Mouse (Mus musculus) gastrocnemius, postnatal 10 days (tissue): ENCODE data around the gene Vwa8. TPM values are rescaled to one million over a fixed set of nuclear protein-coding genes. Genes with fewer than 3 reads are reported as not detected.

Experiments
- DNase-seq: peaks from one replicate; pipeline ENCODE4 v3.0.0; 2021; ENCODE audit warnings: mixed read lengths
- long read RNA-seq, 2 experiments: library from polyadenylated mRNA; stranded (forward); transcript quantifications; one replicate each; pipeline ENCODE4 v2.0.0; 2021
- total RNA-seq, 2 experiments: library from RNA; stranded (reverse); gene quantifications; 2 replicates each; pipeline ENCODE4 v1.2.3; 2021

Vwa8 gene
- 10 to 100 TPM; 54.2 to 61.2 TPM for total RNA-seq
- long read RNA-seq, experiment 1, full-length matches to known transcripts: 35 of 49 reads
- long read RNA-seq, experiment 1, partial matches to known transcripts: 10 of 49 reads
- long read RNA-seq, experiment 1, other reads (novel, unspliced or antisense): 4 of 49 reads
- long read RNA-seq, experiment 2, full-length matches to known transcripts: 25 of 41 reads
- long read RNA-seq, experiment 2, partial matches to known transcripts: 12 of 41 reads
- long read RNA-seq, experiment 2, other reads (novel, unspliced or antisense): 4 of 41 reads

DNA sequence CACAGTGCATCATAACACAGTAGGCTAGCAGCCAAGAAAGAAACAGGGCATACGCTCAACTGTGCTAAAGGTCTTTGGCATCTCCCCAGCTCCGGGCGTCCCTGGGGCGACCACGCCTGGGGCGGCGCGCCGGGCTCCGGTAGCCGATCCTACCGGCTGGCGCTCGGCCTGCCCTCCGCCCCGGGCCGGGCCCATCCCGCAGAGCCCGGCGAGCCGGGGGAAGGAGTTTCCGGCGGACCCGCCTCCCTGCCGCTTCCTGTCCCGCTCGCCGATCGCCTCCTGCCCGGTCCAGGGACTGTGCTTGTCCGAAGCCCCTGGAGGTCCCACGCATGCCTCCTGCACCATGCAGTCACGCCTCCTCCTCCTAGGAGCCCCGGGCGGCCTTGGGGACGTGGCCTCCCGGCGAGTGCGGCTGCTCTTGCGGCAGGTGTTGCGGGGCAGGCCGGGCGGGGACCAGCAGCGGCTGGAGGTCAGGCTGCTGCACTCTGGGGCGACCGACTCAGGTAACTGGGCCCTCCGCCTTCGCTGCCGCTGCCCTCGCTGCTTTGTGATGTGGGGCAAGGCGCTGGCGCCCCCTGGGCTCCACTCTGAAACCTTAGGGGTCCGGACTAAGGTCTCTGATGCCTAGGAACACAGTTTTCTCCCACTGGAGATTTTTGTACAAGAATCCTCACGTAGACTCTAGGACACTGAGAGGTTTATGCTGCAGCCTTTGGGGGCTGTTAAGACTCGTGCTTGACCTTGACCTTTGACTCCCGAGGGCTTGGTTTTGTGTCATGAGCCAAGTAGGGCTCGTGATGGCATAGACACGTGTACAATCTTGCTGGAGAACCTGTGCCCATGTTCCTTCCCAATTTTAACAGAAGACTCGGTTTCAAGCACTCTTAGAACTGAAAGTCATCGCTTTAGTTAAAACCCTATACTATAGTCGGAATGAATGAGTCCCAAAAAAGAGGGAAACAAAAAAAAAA is at the start of gene Vwa8:
Gene Vwa8 (plus strand): TSS at position 112 of the 971 bp plus-strand sequence.
- DNase-seq: peak; percentile 89

DNA sequence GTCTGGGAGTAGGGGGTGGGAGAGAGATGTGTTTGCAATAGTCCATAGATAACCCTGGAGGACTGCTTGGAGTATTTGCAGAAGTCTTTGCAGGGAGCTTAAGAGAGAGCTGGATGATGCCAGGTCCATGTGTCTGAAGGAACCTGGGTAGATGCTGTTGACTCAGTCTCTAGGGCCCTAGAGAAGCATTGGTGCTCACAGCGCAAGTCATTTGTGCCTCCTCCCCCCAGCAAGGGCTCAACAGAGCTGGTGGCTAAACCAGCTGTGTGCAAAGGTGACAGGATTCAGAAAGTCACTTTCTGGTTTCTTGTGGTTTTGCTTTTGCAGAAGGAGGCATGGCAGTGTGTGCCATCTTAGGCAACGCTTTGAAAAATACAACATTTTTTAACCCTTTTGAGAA is 46.5 kb upstream of the Vwa8 start:
- no peak for DNase-seq

DNA sequence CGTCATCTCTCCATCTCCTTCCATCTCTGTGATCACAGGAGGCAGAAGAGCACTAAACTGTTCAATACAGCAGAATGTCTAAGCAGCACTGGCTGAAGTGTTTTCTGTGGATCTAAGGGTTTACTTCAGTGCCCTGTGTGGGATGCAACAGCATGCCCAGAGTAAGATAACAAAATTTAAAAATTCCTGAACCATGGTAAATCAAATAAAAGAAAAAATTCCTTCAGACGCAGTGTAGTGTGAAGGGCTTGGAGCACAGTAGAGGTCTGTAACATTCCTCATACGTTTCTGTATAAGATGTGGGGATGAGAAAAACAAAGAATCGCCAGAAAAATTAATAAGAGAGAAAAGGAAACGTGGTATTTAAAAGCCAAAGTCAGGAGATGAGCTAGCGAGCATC is 44.9 kb upstream of the Vwa8 start:
- DNase-seq: no peak

DNA sequence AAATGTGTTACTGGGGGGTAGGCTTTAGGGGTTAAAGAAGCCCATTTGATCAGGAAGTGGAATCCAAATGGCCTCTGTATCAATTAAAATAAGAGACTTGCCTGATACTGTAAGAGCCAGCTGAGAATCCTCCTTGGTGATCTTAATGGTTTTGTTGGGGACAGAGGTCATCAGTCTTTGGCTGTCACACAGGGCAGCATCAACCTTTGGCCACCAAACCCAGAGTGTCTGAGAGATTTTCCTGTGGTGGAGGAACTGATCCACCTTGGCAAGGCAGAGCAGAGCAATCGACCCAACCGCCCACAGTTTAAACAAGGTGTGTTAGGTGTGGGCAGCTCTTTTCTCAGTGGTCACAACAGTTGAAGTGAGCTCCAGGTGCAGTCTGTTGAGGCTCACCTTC is 36.0 kb upstream of the Vwa8 start:
- no peak for DNase-seq

DNA sequence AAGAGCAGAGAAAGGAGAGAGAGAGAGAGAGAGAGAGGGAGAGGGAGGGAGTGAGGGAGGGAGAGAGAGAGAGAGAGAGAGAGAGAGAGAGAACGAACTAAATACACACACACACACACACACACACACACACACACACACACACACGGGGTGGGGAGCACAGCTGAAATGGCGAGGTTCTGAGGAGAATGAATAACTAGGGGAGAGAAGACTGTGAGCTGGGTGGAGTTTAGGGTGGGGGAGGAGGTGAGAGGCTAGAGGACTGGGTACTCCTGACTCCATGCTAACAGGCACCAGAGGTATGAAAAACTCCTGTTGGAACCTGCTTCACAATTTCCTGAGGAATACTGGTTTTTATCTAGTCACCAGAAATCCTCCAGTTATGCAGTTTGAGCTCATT is 32.4 kb upstream of the Vwa8 start:
- no peak for DNase-seq

GRCm38 (mm10) chr14:78817651-78818050 is 31.2 kb upstream of the Vwa8 start:
- DNase-seq: no peak

- no peak for DNase-seq
Measured at GRCm38 (mm10) chr14:78818406-78818805, 30.4 kb upstream of the Vwa8 start.

DNA sequence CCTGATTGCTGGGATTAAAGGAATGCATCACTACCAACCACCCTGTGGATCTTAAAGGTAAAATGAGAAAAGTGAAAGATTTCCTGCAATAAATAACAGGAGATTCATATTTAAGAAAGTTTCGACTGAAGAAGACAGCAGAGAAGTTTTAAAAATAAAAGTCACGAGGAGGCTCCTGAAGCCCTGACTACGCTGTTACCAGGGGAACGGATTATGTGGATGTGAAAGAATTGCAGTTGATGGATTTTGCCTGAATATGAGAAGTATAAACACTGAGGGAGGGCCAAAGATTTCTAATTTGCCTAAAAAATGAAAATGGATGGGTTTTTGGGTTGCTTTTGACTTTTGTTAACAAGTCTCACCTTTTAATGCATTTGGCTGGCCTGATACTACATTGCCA is 24.8 kb upstream of the Vwa8 start:
- no peak for DNase-seq

- no peak for DNase-seq
Measured at GRCm38 (mm10) chr14:78824507-78824906, 24.3 kb upstream of the Vwa8 start.

DNA sequence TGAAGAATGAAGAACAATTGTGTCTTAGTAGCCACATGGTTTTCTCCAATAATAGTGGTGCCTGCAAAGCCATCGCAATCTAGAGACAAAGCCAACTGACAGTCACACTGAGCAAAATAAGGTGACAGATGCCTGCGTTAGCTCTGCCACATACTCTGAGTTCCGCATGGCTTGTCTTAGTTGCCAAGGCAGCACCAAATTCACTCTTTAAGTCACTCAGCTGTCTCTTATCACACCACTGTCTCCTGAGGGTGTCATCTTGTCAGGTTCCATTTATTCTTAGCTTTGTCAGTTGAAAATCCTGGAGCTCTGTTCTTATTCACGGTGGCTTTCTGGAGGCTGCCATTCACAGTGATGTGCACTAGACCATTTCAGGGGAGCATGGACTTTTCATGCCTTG is 17.7 kb upstream of the Vwa8 start:
- no peak for DNase-seq

- DNase-seq: no peak
Measured at GRCm38 (mm10) chr14:78847948-78848347, 904 bp upstream of the Vwa8 start.

GRCm38 (mm10) chr14:78848477-78848876 is 375 bp upstream of the Vwa8 start:
- no peak for DNase-seq

- DNase-seq: no peak
Measured at GRCm38 (mm10) chr14:78849961-78850578, 1.2 kb downstream of the Vwa8 start.

GRCm38 (mm10) chr14:78850666-78851065 is 1.8 kb downstream of the Vwa8 start:
- no peak for DNase-seq

GRCm38 (mm10) chr14:78851366-78851765 is 2.5 kb downstream of the Vwa8 start:
- DNase-seq: no peak

- no peak for DNase-seq
Measured at GRCm38 (mm10) chr14:78852401-78853246, 3.8 kb downstream of the Vwa8 start.

GRCm38 (mm10) chr14:78861156-78861555 is 12.3 kb downstream of the Vwa8 start:
- DNase-seq: no peak

- no peak for DNase-seq
Measured at GRCm38 (mm10) chr14:78870036-78870435, 21.2 kb downstream of the Vwa8 start.

GRCm38 (mm10) chr14:78877176-78877575 is 28.3 kb downstream of the Vwa8 start:
- DNase-seq: no peak

DNA sequence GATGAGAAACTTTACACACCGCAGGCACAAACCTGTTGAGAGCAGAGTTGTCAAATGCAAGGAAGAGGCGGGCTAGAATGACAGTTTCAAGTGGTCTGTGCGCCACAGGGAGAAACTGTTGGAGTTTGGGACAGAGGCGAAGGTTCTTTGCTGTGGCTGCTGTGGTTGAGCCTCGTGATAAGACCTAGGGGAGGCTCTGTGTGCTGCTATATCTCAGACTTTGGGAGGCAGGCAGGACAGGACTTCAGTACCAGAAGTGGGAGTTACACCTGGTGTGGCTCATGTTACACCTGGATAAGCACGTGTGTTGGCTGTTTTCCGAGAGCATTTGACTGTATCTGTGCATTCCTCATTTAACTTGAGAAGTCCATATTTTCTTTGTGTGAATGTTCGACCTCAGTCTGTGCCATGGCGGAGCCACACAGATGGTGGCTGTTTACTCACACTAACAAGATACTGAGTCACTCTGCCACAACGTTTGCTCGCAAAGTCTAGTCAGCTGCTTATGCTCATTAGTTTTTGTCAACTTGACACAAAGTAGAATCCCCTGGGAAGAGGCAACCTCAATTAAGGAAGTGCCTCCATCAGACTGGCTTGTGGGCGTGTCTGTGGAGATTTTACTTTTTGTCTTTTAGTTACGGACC is 29.7 kb downstream of the Vwa8 start:
- DNase-seq: no peak

DNA sequence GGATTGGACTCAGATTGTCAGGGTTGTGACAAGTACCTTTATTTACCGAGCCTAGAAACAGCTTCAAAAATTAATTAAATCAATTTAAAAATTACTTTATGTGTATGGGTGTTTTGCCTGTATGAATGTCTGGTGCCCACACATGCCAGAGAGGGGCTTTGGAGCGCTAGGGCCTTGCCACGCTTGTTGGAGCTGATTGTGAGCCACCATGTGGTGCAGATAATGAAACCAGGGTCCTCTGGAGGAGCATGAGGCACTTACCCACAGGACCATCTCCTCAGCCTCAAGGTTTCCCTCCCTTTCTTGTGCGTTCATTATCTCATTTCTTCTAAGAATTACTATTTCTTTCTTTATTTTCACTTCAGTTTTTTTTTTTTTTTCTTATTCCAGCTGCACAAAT is 32.0 kb downstream of the Vwa8 start:
- no peak for DNase-seq

- no peak for DNase-seq
Measured at GRCm38 (mm10) chr14:78881563-78881962, 32.7 kb downstream of the Vwa8 start.
